Mouse (Mus musculus) neutrophil, adult 5-6 weeks (primary cell): ENCODE data around the gene Mylk4. TPM values are rescaled to one million over a fixed set of nuclear protein-coding genes. Genes with fewer than 3 reads are reported as not detected.

Source experiments
- ATAC-seq: fragments of 151-379, 151-347 bp; 2 replicates; pipeline ENCODE4 v1.8.0; 2017; ENCODE audit warnings: mild to moderate bottlenecking, moderate TSS enrichment; ENCODE audit not compliant: insufficient number of reproducible peaks, poor library complexity, low FRiP score, severe bottlenecking; ENCODE audit errors: extremely low read depth
- total RNA-seq: library from RNA; stranded (forward); fragments of 200-1000 nt; gene quantifications from 2 replicates; pipeline ENCODE4 v1.2.3, GENCODE M21; 2017

Mylk4 gene
- total RNA-seq, 1 experiment from 2014 or later = not detected

DNA sequence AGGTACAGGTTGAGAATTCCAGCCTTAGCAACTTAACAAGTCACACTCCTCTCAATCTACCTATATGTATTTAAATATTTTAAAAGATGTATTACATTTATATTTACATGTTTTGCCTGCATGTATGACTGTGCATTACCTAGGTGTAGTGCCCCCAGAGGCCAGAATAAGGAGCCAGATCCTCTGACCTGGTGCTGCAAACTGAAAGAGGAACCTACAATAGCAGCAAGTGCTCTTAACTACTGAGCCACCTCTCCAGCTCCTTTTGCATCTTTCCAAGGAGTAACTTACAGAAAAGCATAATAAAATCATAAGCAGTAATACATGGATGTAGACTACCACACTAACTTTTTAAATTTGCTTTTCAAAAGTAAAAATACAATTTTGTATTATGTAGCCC is 17.1 kb upstream of the Mylk4 start:
- peak; percentile 71 for ATAC-seq

DNA sequence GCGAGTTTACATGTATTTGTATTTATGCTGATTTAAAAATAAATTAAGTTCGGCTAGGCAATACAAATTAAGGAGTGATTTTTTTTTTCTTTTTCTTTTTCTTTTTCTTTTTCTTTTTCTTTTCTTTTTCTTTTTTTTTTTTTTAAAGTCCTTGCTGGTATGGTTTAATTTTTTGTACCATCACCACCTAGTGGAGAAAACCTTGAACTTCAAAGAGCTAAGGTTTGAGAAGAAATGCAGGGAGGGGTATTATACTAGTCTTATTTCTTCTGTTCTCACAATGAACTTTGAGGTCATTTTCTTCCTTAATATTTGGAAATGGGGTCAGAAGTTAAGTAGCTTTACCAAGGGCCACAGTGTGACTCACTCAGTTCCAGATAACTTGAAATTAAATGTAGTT is 15.4 kb upstream of the Mylk4 start:
- no peak for ATAC-seq

DNA sequence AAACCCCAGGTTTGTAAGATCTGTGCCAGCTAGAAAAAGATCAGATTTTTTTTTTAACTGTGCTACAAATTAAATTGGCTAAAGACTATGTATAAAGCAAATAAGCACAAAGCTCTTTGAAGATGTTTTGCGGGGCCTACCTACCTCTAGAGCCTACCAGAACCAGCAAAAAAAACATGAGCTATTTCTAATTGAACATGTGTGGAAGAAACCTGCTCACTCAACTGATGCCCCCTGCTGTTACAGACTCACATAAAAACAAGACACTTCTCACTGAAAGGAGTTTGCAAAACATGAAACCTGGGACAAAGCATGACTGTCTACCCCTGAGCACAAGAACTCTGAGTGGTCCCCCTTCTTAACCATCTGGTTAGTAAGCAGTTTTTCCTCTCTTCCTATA is 13.3 kb upstream of the Mylk4 start:
- no peak for ATAC-seq

DNA sequence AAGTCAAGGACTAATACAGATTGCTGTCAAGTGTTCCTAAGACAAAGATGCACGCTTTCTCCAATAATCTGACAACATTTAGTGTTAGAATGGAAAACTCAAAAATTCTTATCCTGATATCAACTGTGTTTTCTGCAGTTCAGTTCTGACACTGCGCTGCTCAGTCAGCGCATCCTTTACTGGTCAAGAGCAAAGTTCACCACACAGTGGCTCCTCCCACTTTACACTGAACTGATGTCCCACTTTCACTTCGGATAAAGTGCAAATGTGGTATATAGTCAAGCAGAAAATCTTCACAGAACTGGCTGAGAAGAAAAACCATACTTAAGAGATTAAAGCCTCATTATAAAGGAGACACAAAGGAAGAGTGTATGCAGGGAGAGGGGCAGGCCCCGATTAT is 11.4 kb upstream of the Mylk4 start:
- ATAC-seq = no peak

DNA sequence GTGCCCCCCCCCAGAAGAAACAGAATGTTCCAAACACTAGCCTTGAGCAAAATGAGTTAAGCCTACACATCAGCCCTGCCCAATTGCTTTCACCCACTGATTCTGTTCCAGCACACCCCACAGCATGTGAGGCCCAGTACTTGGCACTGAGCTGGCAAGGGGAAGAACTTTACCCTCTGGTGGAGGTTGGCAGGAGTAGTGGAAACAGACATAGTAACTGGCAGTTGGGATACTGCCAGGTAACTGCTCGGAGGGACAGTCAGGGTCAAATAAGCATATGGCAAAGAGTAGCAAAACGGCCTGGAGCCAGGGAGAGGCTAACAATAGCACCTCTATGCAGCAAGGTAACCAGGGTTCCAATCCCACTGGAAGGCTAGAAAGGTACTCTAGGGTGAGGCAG is 10.9 kb upstream of the Mylk4 start:
- no peak for ATAC-seq

DNA sequence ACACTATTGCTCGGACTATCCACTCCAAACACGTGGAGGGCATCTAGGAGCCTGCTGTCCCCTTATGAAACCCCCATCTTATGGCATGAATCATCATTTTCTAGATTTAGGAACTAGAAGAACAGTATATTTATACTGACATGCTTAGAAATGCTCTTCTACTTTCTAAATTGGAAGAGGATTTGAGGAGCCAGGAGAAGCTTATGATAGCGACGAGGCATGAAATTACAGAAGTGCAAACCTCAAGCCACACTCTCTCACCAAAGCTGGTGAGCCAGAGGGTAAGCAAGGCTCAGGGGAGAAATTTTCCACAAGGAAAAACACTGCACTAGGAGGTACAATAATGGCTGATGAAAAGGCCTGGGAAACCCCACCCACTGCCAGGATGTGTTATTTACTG is 6.0 kb upstream of the Mylk4 start:
- no peak for ATAC-seq

DNA sequence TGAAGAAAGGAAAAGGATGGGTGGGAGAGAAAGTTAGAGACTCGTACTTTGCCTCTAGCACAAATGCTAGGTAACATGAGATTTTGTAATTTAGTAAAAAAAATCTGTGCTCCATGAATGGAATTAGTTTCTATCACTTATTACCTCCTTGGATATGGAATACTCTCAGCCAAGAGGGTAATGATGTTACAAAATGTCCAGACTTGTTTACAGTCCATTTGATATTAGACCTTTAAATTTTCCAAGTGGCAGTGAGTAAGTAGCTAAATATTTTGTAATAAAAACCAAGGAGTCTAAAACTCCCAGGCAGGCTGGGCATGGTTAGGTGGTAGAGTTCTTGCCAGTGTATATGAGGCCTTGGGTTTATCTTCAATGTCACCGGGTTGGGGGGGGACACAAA is 3.8 kb upstream of the Mylk4 start:
- ATAC-seq = no peak

DNA sequence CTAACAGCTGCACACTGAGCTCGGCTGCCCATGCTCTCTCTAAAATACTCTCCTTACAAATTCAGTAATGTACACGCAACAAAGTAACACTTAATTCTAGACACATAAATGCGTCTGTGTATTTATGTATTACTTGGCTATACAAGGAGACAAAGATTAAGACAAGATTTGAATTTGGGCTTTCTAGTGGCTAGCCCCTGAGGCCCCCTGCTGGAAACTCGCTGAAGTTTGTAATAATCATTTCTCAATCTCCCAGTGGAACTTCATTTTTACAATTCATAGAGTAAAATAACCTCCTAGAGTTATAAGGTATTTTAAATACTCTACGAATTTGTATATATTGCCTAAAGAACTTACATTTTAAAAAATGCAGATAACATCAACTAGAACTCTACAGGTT is 699 bp downstream of the Mylk4 start:
- ATAC-seq = no peak

DNA sequence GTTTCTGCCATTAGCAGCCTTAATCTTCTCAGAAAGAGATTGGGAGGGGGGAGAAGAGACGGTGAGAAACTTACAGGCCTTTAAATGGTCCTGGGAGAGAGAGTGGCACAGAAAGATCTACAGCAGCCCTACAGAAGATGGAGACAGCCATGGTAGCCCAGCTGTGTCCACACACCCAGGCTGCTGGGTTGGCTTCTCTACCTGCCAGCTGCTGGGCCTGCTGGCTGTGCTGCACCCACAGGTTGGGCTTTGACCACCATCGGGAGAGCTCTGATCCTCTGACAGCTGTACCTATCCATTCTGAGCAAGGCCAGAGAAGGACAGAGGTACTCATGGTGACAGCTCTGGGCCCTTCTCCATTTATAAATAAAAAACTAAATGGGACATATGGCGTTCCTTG is 4.9 kb downstream of the Mylk4 start:
- no peak for ATAC-seq

DNA sequence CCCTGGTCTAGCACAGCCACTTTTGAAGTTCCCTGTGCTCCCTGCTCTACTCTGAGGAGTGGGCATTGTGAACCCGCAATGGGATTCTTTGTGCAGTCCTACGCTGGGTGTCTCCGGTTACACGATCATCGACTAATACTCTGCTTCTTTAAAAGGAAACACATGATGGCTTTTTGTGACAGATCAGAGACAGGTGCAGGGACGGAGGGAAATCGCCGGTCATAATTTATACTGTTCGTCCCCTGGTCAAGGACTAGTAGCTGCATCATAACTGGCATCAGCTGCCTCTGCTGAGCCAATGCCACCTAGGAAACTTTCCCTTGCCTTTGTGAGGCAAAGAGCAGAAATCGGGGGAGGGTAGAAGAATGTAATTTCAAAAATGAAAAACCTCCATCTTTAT is 7.4 kb downstream of the Mylk4 start:
- ATAC-seq = no peak

DNA sequence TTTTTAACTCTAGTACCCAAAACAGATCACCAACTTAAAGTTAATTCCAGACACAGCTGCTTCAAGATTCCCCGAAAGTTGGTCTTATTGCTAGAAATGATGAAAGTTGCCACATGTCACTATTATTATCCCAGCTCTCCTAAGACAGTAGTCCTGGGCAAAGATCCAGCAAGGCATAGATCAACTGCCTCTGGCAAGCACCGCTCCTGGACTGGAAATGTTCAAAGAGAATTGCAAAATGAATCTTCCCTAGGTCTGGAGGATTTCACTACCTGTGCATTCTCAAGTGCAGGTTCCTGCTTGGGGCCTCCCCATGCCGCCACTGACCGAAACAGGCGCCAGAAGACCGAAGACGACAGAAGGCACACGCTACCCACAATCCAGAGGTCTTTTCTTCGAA is 7.9 kb downstream of the Mylk4 start:
- ATAC-seq = no peak

DNA sequence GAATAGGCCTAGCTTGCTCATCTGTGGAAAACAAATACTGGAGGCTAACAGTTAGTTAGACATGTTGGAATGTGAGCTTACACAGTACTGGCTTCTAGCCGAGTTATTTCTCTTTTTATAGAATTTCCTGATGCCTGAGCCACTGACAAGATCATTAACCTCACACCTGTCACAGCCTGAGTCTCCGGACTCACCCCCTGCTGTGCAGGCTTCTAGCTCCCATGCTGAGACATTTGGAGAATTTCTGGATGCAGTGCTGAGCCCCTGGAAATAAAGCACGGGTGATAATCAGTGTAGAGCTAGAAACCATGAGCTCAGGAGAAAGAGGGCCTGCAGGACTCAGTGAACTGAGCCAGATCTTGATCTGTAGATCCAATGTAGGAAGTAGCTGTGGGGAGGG is 13.8 kb downstream of the Mylk4 start:
- no peak for ATAC-seq

DNA sequence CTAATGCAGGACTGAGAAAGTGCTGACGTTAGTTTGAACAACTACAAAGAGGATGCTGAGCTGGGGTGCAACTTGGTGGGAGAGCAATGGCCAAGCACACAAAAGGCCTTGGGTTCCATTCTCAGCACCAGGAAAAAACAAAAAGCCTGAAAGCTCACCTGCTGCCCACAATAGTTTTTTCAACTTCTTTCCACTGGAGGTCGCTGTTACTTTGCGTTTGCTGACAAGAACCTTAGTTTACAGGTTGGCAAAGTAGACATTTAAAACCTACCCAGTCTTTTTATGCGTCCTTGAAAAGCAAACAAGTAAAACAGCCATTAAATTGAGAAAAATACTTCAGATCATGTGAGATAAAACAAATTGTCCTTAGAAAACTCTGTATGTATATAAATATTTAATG is 15.7 kb downstream of the Mylk4 start:
- ATAC-seq = no peak

DNA sequence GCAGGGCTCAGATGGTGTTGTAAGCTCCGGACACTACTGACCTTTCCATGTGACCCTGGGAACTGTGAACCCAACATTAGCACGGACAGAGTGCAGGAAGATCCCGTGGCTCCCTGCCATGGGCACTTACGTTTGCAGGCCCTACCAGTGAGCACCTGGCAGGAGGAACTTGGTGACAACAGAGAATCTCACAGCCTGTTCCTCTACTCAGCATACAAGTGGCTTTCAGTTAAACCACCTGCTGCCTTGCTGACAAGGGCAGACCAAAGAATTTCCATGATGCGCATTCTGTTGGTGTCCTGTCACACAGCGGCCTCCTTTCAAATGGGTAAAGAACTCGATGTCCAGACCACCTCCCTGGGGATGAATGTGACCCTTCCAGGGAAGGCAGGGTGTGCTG is 19.3 kb downstream of the Mylk4 start:
- ATAC-seq = no peak

DNA sequence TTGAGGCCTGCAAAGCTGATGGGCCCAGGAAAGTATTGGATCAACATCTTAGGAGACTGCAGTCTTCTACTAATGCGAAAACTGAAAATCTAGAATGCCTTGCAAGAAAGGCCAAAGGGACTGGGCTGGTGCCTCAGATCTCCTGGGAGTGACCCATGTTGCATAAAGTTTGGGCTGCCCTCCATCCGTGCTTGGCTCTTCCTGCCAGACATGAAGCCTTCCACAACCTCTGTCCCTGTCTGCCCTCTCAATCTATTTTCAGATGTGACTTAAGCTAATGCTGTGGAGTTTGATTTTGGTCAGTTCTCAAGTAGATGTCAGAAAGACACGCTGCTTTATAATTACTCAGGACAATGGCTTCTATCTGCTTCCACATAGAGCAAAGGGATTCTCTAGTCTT is 20.6 kb downstream of the Mylk4 start:
- no peak for ATAC-seq

DNA sequence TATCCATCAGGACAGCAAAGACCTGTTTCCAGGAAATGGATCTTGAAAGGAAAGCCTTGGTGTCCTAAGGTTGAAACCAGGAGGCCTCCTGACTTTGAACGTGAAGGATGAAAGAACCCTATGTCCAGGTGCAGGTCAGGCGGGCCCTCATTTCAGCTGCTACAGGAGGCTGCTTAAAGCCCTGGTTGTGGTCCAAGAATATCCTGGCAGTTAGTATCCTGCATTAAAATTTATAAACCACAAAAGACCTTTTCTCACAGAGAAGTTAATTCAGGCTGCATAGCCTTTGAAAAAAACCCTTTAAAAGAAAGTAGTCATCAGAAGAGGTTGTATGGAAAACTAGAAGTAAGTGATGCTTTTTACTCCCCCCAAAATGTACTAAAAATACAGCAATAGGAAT is 23.0 kb downstream of the Mylk4 start:
- ATAC-seq = no peak

DNA sequence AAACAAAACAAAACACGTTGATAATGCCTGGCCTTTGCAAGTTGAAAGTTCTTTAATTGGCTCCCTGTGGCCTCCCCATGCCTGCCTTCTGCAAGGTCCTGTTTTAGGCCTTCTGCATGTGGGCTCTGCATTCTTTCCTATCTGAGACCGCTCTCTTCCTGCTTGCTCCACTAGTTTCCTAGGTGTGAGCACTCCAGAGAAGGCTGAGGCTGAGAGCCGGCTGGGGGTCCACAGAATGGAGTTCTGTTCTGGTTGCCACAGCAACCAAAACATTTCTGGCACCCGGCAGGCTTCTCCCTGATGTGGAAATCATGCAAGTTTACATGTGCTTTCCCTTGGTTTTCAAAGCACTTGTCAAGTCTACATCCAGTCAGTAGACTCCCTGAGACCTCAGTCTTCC is 24.7 kb downstream of the Mylk4 start:
- no peak for ATAC-seq

DNA sequence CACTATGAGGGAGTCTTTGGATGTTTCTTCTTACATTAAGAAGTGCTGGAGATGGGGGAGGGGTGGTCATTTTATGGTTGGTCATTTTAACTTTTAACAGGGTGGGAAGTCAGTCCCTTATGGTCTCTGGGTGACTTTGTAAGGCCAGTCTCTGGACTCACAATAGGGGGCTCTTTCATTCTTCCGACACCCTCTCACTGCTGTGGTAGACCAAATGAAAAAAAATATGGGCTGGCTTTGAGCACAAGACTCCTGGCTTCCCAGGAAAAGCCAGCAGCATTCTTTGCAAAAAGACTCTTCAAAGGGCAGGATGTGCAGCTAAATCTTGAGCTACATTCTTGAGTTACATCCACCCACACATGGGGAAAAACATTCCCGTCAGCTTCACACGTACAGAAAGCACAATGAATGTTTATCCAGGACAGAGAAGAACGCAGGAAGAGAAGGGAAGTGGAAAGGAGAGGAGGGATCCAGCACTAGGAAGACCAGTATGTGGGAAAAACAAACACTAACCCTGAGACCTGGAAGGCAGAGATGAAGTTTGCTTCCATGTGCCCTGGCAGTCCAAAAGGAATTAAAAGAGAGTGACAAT is 31.6 kb downstream of the Mylk4 start:
- no peak for ATAC-seq

DNA sequence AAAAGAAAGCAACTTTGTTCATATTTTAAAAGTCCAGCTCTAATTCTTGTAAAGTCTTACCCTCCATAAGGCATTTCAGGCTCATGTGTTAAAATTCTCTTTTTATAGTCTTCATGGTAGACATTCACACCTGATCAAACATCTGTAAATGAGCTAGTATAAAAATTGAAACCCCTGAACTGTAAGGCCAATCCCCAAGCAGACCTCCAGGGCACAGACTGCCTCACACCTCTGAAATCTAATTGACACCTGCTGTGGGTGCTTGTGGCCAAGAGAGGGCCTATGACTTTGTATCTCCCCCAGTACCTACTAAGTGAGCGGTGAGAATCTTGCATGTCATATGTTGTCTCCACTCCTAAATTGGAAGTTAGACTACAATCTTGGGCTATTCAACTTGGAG is 33.2 kb downstream of the Mylk4 start:
- no peak for ATAC-seq

DNA sequence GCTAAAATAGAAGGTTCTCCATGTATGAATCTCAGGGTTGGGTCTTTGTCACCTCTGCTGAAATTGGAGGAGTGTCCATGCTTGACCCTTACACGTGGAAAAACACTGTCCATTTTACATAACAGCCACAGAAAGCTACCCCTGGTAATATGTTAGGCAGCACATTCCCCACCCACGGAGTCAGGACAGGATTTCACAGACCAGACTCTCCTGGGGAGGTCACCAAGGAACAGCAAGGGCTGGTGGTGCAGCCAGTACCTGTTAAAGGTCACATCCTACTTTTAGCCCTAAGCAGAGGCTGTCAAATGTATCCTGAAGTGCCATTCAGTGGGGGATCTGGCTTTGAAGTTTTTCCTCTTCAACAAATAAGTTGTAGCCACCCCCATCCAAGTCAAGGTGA is 35.3 kb downstream of the Mylk4 start:
- ATAC-seq = no peak

DNA sequence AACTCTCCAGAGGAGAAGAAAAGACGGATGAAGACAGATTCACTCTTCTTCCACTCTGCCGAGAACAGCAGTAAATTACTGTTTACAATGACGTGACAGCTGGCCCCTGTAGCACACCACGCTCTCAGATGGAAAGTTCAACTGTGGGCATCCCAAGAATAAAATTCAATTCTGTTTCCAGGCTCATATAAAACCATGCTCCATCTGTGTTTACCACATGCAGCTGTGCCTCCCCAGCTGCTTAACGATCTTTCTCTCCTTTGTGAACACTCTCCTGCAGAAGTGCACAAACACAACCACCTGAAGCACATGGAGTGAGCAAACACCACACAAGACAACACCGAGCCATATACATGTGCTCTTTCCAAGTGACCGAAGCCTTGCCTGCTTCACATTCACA is 42.6 kb downstream of the Mylk4 start:
- ATAC-seq = no peak

DNA sequence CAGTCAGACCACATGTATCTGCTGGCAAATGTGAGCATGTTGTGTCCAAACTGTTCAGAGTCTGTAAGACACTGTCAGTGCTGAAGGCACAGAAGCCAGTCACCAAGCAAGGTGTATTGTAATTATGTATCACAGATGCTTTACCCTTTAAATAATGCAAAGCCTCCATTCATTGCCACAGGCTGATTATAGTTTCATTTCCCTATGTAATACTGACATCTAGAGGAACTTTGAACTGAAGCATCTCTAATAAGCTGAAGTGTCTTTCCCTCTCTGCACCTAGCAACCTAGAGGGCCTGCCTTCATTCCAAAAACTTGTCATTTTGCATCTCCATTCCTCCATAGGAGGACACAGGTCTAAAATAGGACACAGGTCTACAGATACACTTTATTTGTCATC is 52.5 kb downstream of the Mylk4 start:
- ATAC-seq = no peak
